Mouse (Mus musculus): Measurements from ENCODE around the gene Hipk2. TPM values are rescaled to one million over a fixed set of nuclear protein-coding genes. Genes with fewer than 3 reads are reported as not detected.
A peak's percentile ranks its signal among the peaks of the same experiment; 100 is the strongest.

The Hipk2 gene
- polyA plus RNA-seq (2015; fragmentation: Nextera tagmentation; extraction: Ambion mirVana): 18.0 and 23.4 TPM in 2 replicates

GRCm38 (mm10) chr6:38876071-38876911, at the start of gene Hipk2:
Gene Hipk2 (minus strand): TSS chr6:38876165.
- Histone ChIP-seq H3K9ac (peak within 1 kb of the TSS; percentile 100), H3K27me3 (0 out of 2 replicates have a peak, but pooled peaks cover 4% of the 10 kb centered on the region), H3K4me3 (replicated peaks) (peak within 1 kb of the TSS; percentile 97), H3K4me2 (peak within 1 kb of the TSS; percentile 83), H3K27ac (replicated peaks) (peak within 1 kb of the TSS; percentile 99), H3K36me3 (replicated peaks) (peaks cover 15% of the 10 kb centered on the region), H3K9me3 (replicated peaks) (no peaks in the 10 kb centered on the region), H3K4me1 (replicated peaks) (peaks cover 56% of the 10 kb centered on the region)
- WGBS (ENCODE audit: insufficient replicate concordance): under 1% methylated on average over 91 of the region's 108 CpGs
- peak; percentile 84 for ATAC-seq (ENCODE audit: insufficient read depth)

- Histone ChIP-seq H3K9ac (no peak overlapping the region), H3K4me3 (replicated peaks) (peak overlapping the region; percentile 19), H3K36me3 (replicated peaks) (no peaks in the 10 kb centered on the region), H3K27ac (replicated peaks) (peak overlapping the region; percentile 100), H3K27me3 (peaks cover 17% of the 10 kb centered on the region; the same call in 1 of the 2 replicates), H3K4me2 (peak overlapping the region; percentile 48), H3K4me1 (replicated peaks) (peaks cover 92% of the 10 kb centered on the region), H3K9me3 (replicated peaks) (no peaks in the 10 kb centered on the region)
- WGBS (ENCODE audit: insufficient replicate concordance): 54% methylated on average over 7 of the region's 7 CpGs
- no peak for ATAC-seq (ENCODE audit: insufficient read depth)
Measured at GRCm38 (mm10) chr6:38925719-38926118, 49.8 kb upstream of the Hipk2 start.

GRCm38 (mm10) chr6:38923870-38924817, 48.2 kb upstream of the Hipk2 start:
- Histone ChIP-seq H3K4me3 (replicated peaks) (peak overlapping the region; percentile 42), H3K4me1 (replicated peaks) (peaks cover 95% of the 10 kb centered on the region), H3K9ac (peak overlapping the region; percentile 64), H3K4me2 (peak overlapping the region; percentile 69), H3K9me3 (replicated peaks) (no peaks in the 10 kb centered on the region), H3K27me3 (peaks cover 5% of the 10 kb centered on the region; the same call in 1 of the 2 replicates), H3K27ac (replicated peaks) (peak overlapping the region; percentile 100), H3K36me3 (replicated peaks) (no peaks in the 10 kb centered on the region)
- ATAC-seq (ENCODE audit: insufficient read depth): peak; percentile 84
- 24% methylated on average over 18 of the region's 18 CpGs for WGBS (ENCODE audit: insufficient replicate concordance)

- H3K9me3 ChIP-seq (replicated peaks): no peaks in the 10 kb centered on the region
- peaks cover 3% of the 10 kb centered on the region; the same call in 1 of the 2 replicates for H3K27me3 ChIP-seq
- no peak for ATAC-seq (ENCODE audit: insufficient read depth)
- H3K36me3 ChIP-seq (replicated peaks): no peaks in the 10 kb centered on the region
- WGBS (ENCODE audit: insufficient replicate concordance): 36% methylated on average over 4 of the region's 4 CpGs
- H3K9ac ChIP-seq: peak overlapping the region; percentile 64
- H3K4me2 ChIP-seq: peak overlapping the region; percentile 69
- peaks cover 96% of the 10 kb centered on the region for H3K4me1 ChIP-seq (replicated peaks)
- H3K27ac ChIP-seq (replicated peaks): peak overlapping the region; percentile 100
- H3K4me3 ChIP-seq (replicated peaks): no peak overlapping the region
Measured at GRCm38 (mm10) chr6:38923450-38923849, 47.5 kb upstream of the Hipk2 start.

- Histone ChIP-seq H3K36me3 (replicated peaks) (no peaks in the 10 kb centered on the region), H3K9ac (peak overlapping the region; percentile 54), H3K9me3 (replicated peaks) (no peaks in the 10 kb centered on the region), H3K27ac (replicated peaks) (peak overlapping the region; percentile 100), H3K4me2 (0 out of 2 replicates have a peak overlapping the region, but pooled peaks have one; percentile 58), H3K27me3 (no peaks in the 10 kb centered on the region), H3K4me3 (replicated peaks) (no peak overlapping the region), H3K4me1 (replicated peaks) (peaks cover 97% of the 10 kb centered on the region)
- WGBS (ENCODE audit: insufficient replicate concordance): 42% methylated on average over 2 of the region's 2 CpGs
- ATAC-seq (ENCODE audit: insufficient read depth): no peak
Measured at GRCm38 (mm10) chr6:38922517-38922916, 46.6 kb upstream of the Hipk2 start.

- H3K9me3 ChIP-seq (replicated peaks): no peaks in the 10 kb centered on the region
- peak overlapping the region; percentile 54 for H3K9ac ChIP-seq
- no peaks in the 10 kb centered on the region for H3K27me3 ChIP-seq
- WGBS (ENCODE audit: insufficient replicate concordance): 34% methylated on average over 8 of the region's 8 CpGs
- H3K4me3 ChIP-seq (replicated peaks): peak overlapping the region; percentile 20
- H3K36me3 ChIP-seq (replicated peaks): no peaks in the 10 kb centered on the region
- H3K4me2 ChIP-seq: peak overlapping the region; percentile 58
- peak; percentile 38 for ATAC-seq (ENCODE audit: insufficient read depth)
- H3K4me1 ChIP-seq (replicated peaks): peaks cover 98% of the 10 kb centered on the region
- H3K27ac ChIP-seq (replicated peaks): peak overlapping the region; percentile 100
Measured at GRCm38 (mm10) chr6:38921810-38922116, 45.8 kb upstream of the Hipk2 start.

- Histone ChIP-seq H3K27ac (replicated peaks) (peak overlapping the region; percentile 100), H3K9me3 (replicated peaks) (no peaks in the 10 kb centered on the region), H3K27me3 (no peaks in the 10 kb centered on the region), H3K36me3 (replicated peaks) (no peaks in the 10 kb centered on the region), H3K9ac (peak overlapping the region; percentile 54), H3K4me3 (replicated peaks) (peak overlapping the region; percentile 20), H3K4me2 (peak overlapping the region; percentile 58), H3K4me1 (replicated peaks) (peaks cover 98% of the 10 kb centered on the region)
- 37% methylated on average over 17 of the region's 17 CpGs for WGBS (ENCODE audit: insufficient replicate concordance)
- peak; percentile 56 for ATAC-seq (ENCODE audit: insufficient read depth)
Measured at GRCm38 (mm10) chr6:38921095-38921809, 45.3 kb upstream of the Hipk2 start.

GRCm38 (mm10) chr6:38920141-38920540, 44.2 kb upstream of the Hipk2 start:
- Histone ChIP-seq H3K4me2 (peak overlapping the region; percentile 58; the same call in 1 of the 2 replicates), H3K4me3 (replicated peaks) (no peak overlapping the region), H3K27ac (replicated peaks) (peak overlapping the region; percentile 100), H3K9ac (no peak overlapping the region), H3K36me3 (replicated peaks) (no peaks in the 10 kb centered on the region), H3K4me1 (replicated peaks) (peaks cover 99% of the 10 kb centered on the region), H3K9me3 (replicated peaks) (no peaks in the 10 kb centered on the region), H3K27me3 (no peaks in the 10 kb centered on the region)
- no peak for ATAC-seq (ENCODE audit: insufficient read depth)
- 76% methylated on average over 6 of the region's 6 CpGs for WGBS (ENCODE audit: insufficient replicate concordance)

- Histone ChIP-seq H3K36me3 (replicated peaks) (no peaks in the 10 kb centered on the region), H3K4me2 (peak overlapping the region; percentile 68), H3K27ac (replicated peaks) (peak overlapping the region; percentile 100), H3K27me3 (no peaks in the 10 kb centered on the region), H3K4me3 (replicated peaks) (0 out of 2 replicates have a peak overlapping the region, but pooled peaks have one; percentile 1), H3K9me3 (replicated peaks) (no peaks in the 10 kb centered on the region), H3K4me1 (replicated peaks) (peaks cover 99% of the 10 kb centered on the region), H3K9ac (peak overlapping the region; percentile 35; the same call in 1 of the 2 replicates)
- ATAC-seq (ENCODE audit: insufficient read depth): no peak
- 71% methylated on average over 14 of the region's 14 CpGs for WGBS (ENCODE audit: insufficient replicate concordance)
Measured at GRCm38 (mm10) chr6:38919135-38919740, 43.3 kb upstream of the Hipk2 start.

- 63% methylated on average over 4 of the region's 4 CpGs for WGBS (ENCODE audit: insufficient replicate concordance)
- H3K9me3 ChIP-seq (replicated peaks): no peaks in the 10 kb centered on the region
- H3K9ac ChIP-seq: peak overlapping the region; percentile 35; the same call in 1 of the 2 replicates
- H3K4me2 ChIP-seq: peak overlapping the region; percentile 68
- no peaks in the 10 kb centered on the region for H3K27me3 ChIP-seq
- no peak for ATAC-seq (ENCODE audit: insufficient read depth)
- H3K4me1 ChIP-seq (replicated peaks): peaks cover 99% of the 10 kb centered on the region
- H3K4me3 ChIP-seq (replicated peaks): no peak overlapping the region
- no peaks in the 10 kb centered on the region for H3K36me3 ChIP-seq (replicated peaks)
- peak overlapping the region; percentile 100 for H3K27ac ChIP-seq (replicated peaks)
Measured at GRCm38 (mm10) chr6:38918728-38919127, 42.8 kb upstream of the Hipk2 start.
